In genomic region chr16:91561099-91561498, GRCm38 (mm10) we compare ENCODE assay signal across 8 mouse cellular contexts. TPM values are rescaled to one million over a fixed set of nuclear protein-coding genes. Genes with fewer than 3 reads are reported as not detected.
DNase-seq lines count a peak whose midpoint lies in the region; ATAC-seq and TF ChIP-seq lines count a peak whose summit lies in the region.

No protein-coding gene starts in this region.

- H3K9ac ChIP-seq in hindbrain, embryonic 11.5 days (ENCODE audit: low read depth, low read length): no peak overlapping the region
- no peak overlapping the region for H3K9ac ChIP-seq in hindbrain, embryonic 13.5 days
- H3K9ac ChIP-seq in hindbrain, postnatal 0 days (replicated peaks; ENCODE audit: low read length): no peak overlapping the region
- H3K9ac ChIP-seq in midbrain, embryonic 16.5 days (ENCODE audit: low read depth, low read length): no peak overlapping the region

- H3K27me3 ChIP-seq in hindbrain, embryonic 11.5 days (ENCODE audit: control insufficient read depth, insufficient read depth, low read length): no peaks in the 10 kb centered on the region
- no peaks in the 10 kb centered on the region for H3K27me3 ChIP-seq in hindbrain, embryonic 13.5 days
- H3K27me3 ChIP-seq in E14TG2a.4 (ENCODE audit: insufficient read depth, low read length): no peaks in the 10 kb centered on the region; the same call in 1 of the 2 replicates
- no peaks in the 10 kb centered on the region for H3K27me3 ChIP-seq in hindbrain, postnatal 0 days (ENCODE audit: insufficient read depth, low read length)
- H3K27me3 ChIP-seq in midbrain, embryonic 16.5 days (ENCODE audit: control insufficient read depth, insufficient read depth, low read depth, low read length): no peaks in the 10 kb centered on the region

- no peak overlapping the region for H3K27ac ChIP-seq in hindbrain, embryonic 11.5 days (ENCODE audit: low read depth, low read length)
- no peak overlapping the region for H3K27ac ChIP-seq in hindbrain, embryonic 13.5 days
- no peak overlapping the region for H3K27ac ChIP-seq in hindbrain, postnatal 0 days
- H3K27ac ChIP-seq in midbrain, embryonic 16.5 days (ENCODE audit: low read length): no peak overlapping the region

- no peaks in the 10 kb centered on the region for H3K4me1 ChIP-seq in hindbrain, embryonic 11.5 days (replicated peaks; ENCODE audit: control insufficient read depth, insufficient read depth, low read length)
- H3K4me1 ChIP-seq in hindbrain, embryonic 13.5 days (replicated peaks): no peaks in the 10 kb centered on the region
- peaks cover 64% of the 10 kb centered on the region for H3K4me1 ChIP-seq in E14TG2a.4 (replicated peaks; ENCODE audit: low read depth, low read length)
- H3K4me1 ChIP-seq in hindbrain, postnatal 0 days (ENCODE audit: insufficient read depth, low read length): no peaks in the 10 kb centered on the region
- no peaks in the 10 kb centered on the region for H3K4me1 ChIP-seq in midbrain, embryonic 16.5 days (ENCODE audit: control insufficient read depth, insufficient read depth, low read length)

- H3K9me3 ChIP-seq in hindbrain, embryonic 11.5 days (ENCODE audit: control insufficient read depth, low read length): no peaks in the 10 kb centered on the region
- no peaks in the 10 kb centered on the region for H3K9me3 ChIP-seq in hindbrain, embryonic 13.5 days
- H3K9me3 ChIP-seq in E14TG2a.4 (ENCODE audit: low read length): peaks cover 15% of the 10 kb centered on the region
- H3K9me3 ChIP-seq in hindbrain, postnatal 0 days (ENCODE audit: low read length): no peaks in the 10 kb centered on the region
- H3K9me3 ChIP-seq in midbrain, embryonic 16.5 days (replicated peaks; ENCODE audit: control insufficient read depth, low read length, poor library complexity, severe bottlenecking): no peaks in the 10 kb centered on the region

- no peaks in the 10 kb centered on the region for H3K36me3 ChIP-seq in hindbrain, embryonic 11.5 days (ENCODE audit: control insufficient read depth, insufficient read depth, low read length)
- H3K36me3 ChIP-seq in hindbrain, embryonic 13.5 days: peaks cover 55% of the 10 kb centered on the region
- peaks cover 16% of the 10 kb centered on the region; the same call in 1 of the 2 replicates for H3K36me3 ChIP-seq in E14TG2a.4 (ENCODE audit: insufficient read depth, low read length)
- peaks cover 13% of the 10 kb centered on the region; the same call in 1 of the 2 replicates for H3K36me3 ChIP-seq in hindbrain, postnatal 0 days (ENCODE audit: insufficient read depth, low read length)
- peaks cover 5% of the 10 kb centered on the region for H3K36me3 ChIP-seq in midbrain, embryonic 16.5 days (ENCODE audit: control insufficient read depth, insufficient read depth, low read length)

- ATAC-seq in hindbrain, embryonic 11.5 days (ENCODE audit: low FRiP score): peak; percentile 38; the same call in 1 of the 2 replicates
- ATAC-seq in hindbrain, embryonic 13.5 days (ENCODE audit: low FRiP score): no peak
- ATAC-seq in hindbrain, postnatal 0 days: peak; percentile 83
- ATAC-seq in midbrain, embryonic 16.5 days: peak; percentile 75; the same call in 1 of the 2 replicates

- H3K4me2 ChIP-seq in hindbrain, embryonic 11.5 days (replicated peaks; ENCODE audit: low read depth, low read length): 0 out of 2 replicates have a peak overlapping the region, but pooled peaks have one; percentile 14
- no peak overlapping the region for H3K4me2 ChIP-seq in hindbrain, embryonic 13.5 days
- H3K4me2 ChIP-seq in hindbrain, postnatal 0 days (ENCODE audit: low read depth, low read length): no peak overlapping the region
- H3K4me2 ChIP-seq in midbrain, embryonic 16.5 days (ENCODE audit: low read length): no peak overlapping the region

- intact Hi-C loops in gastrocnemius, postnatal 14 days (cut with DNase I; ENCODE audit: low total_unique reads): loop anchor here (5.0 kb wide), 1 partner anchor 49 kb away; no protein-coding TSS in a partner anchor

- no peak for TF ChIP-seq CTCF in E14TG2a.4 (conservative IDR thresholded peaks at IDR 0.05; ENCODE audit: low read length)
- peak; percentile 77 for TF ChIP-seq CTCF in hindbrain, postnatal 0 days (IDR thresholded peaks at IDR 0.05; ENCODE audit: low read depth)

- WGBS in hindbrain, embryonic 11.5 days: 59% methylated on average over 9 of the region's 9 CpGs
- WGBS in hindbrain, embryonic 13.5 days: 54% methylated on average over 9 of the region's 9 CpGs
- 46% methylated on average over 9 of the region's 9 CpGs for WGBS in hindbrain, postnatal 0 days
- 51% methylated on average over 9 of the region's 9 CpGs for WGBS in midbrain, embryonic 16.5 days

- DNase-seq in hindbrain, embryonic 11.5 days (ENCODE audit: low spot score): peak; percentile 52
- peak; percentile 30 for DNase-seq in cerebellum, adult 8-10 months
- DNase-seq in hindbrain, postnatal 0 days (ENCODE audit: low spot score): peak; percentile 79
- no peak for DNase-seq in right cerebral cortex, postnatal 10 days (ENCODE audit: low spot score in 2 of 2)
- DNase-seq in gastrocnemius, postnatal 14 days: no peak

- no peak overlapping the region for H3K4me3 ChIP-seq in hindbrain, embryonic 11.5 days (ENCODE audit: low read depth, low read length)
- no peak overlapping the region for H3K4me3 ChIP-seq in hindbrain, embryonic 13.5 days
- peak overlapping the region; percentile 51 for H3K4me3 ChIP-seq in E14TG2a.4 (replicated peaks; ENCODE audit: low read length)
- H3K4me3 ChIP-seq in hindbrain, postnatal 0 days (ENCODE audit: low read length): no peak overlapping the region
- no peak overlapping the region for H3K4me3 ChIP-seq in midbrain, embryonic 16.5 days (ENCODE audit: low read depth, low read length)

RNA-seq across cellular contexts. Expression of gene Ifngr2, which starts 14.2 kb away (rescaled TPM):
- polyA plus RNA-seq in hindbrain, embryonic 11.5 days (2014; fragmentation: Nextera tagmentation; extraction: Ambion mirVana): 35.1 and 36.8 TPM in 2 replicates
- 72.1 and 73.0 TPM in 2 replicates for polyA plus RNA-seq in hindbrain, embryonic 13.5 days (2015; fragmentation: Nextera tagmentation; extraction: Ambion mirVana)
- 53.1 and 68.4 TPM in 2 replicates for total RNA-seq in hindbrain, postnatal 0 days (2014; rRNA removed)
- 131 and 140 TPM in 2 replicates for polyA plus RNA-seq in hindbrain, postnatal 0 days (2015; fragmentation: Nextera tagmentation; extraction: Ambion mirVana)
- 104 and 125 TPM in 2 replicates for polyA plus RNA-seq in midbrain, embryonic 16.5 days (2015; fragmentation: Nextera tagmentation; extraction: Ambion mirVana)
- total RNA-seq in gastrocnemius, postnatal 14 days (2021): 10 to 100 TPM; 51.4 to 54.4 TPM

RNA-seq across cellular contexts. Expression of gene Tmem50b, which starts 36.5 kb away (rescaled TPM):
- 54.7 and 55.9 TPM in 2 replicates for polyA plus RNA-seq in hindbrain, embryonic 11.5 days (2014; fragmentation: Nextera tagmentation; extraction: Ambion mirVana)
- 69.1 and 69.5 TPM in 2 replicates for polyA plus RNA-seq in hindbrain, embryonic 13.5 days (2015; fragmentation: Nextera tagmentation; extraction: Ambion mirVana)
- total RNA-seq in hindbrain, postnatal 0 days (2014; rRNA removed): 79.6 and 93.3 TPM in 2 replicates
- 107 and 114 TPM in 2 replicates for polyA plus RNA-seq in hindbrain, postnatal 0 days (2015; fragmentation: Nextera tagmentation; extraction: Ambion mirVana)
- 95.1 and 106 TPM in 2 replicates for polyA plus RNA-seq in midbrain, embryonic 16.5 days (2015; fragmentation: Nextera tagmentation; extraction: Ambion mirVana)
- total RNA-seq in gastrocnemius, postnatal 14 days (2021): 10 to 100 TPM; 16.0 to 16.9 TPM

RNA-seq across cellular contexts. Expression of gene Dnajc28, which starts 57.7 kb away (rescaled TPM):
- polyA plus RNA-seq in hindbrain, embryonic 11.5 days (2014; fragmentation: Nextera tagmentation; extraction: Ambion mirVana): 5.6 and 6.1 TPM in 2 replicates
- 5.2 and 7.0 TPM in 2 replicates for polyA plus RNA-seq in hindbrain, embryonic 13.5 days (2015; fragmentation: Nextera tagmentation; extraction: Ambion mirVana)
- total RNA-seq in hindbrain, postnatal 0 days (2014; rRNA removed): 1.7 and 5.3 TPM in 2 replicates
- 2.9 and 3.8 TPM in 2 replicates for polyA plus RNA-seq in hindbrain, postnatal 0 days (2015; fragmentation: Nextera tagmentation; extraction: Ambion mirVana)
- 6.9 and 7.3 TPM in 2 replicates for polyA plus RNA-seq in midbrain, embryonic 16.5 days (2015; fragmentation: Nextera tagmentation; extraction: Ambion mirVana)
- total RNA-seq in gastrocnemius, postnatal 14 days (2021): 1 to 10 TPM; 6.6 to 8.5 TPM

Comparison
In these comparisons a context has a peak if more than half of its experiments do, and no peak if none do; other contexts are left out.
1. DNase-seq: peak in hindbrain, embryonic 11.5 days (single experiment), cerebellum, adult 8-10 months (single experiment) and hindbrain, postnatal 0 days (single experiment); none in right cerebral cortex, postnatal 10 days (0 of 2) and gastrocnemius, postnatal 14 days (single experiment).